Mouse (Mus musculus): ENCODE results near the gene Mllt3.

Mllt3 gene

DNA sequence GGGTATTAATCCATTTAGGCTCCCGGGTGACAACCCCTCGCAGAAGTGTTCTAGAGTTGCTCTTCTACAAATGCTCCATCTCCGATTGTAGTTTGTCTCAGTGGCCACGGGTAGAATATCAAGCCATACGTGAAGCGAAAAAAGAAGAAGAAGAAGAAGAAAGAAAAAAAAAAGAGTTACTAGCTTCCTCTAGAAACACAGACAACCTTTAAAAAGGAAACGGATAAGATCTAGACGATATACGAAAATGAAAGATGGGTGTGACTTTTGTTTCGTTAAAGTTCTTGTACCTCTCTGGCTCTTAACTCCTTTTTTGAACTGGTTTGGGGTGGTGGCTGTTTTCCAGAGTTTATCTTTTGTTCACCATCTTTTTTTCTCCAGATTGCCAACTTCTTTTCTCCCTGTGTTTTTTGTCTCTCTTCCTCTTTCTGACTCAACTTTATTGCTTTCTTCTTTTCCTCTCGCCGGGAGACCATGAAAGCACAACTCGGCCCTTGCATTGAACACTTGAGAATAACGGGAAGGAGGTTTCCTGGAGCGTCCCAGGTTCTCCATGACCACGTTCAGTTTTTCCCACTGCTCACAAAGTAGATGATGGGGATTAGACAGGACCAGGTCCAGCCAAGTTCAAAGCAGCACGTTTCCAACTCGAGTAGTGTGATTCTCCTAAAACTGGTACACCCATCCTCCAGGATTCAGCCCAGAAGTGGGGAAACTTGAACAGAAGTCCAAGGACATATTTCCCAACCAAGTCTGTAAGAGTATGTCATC, 1.4 kb upstream of the Mllt3 start:
- H3K4me3 ChIP-seq (replicated peaks; ENCODE audit: low read length) = peak overlapping the region; percentile 84
- H3K9me3 ChIP-seq (ENCODE audit: low read length) = no peaks in the 10 kb centered on the region
- H3K4me1 ChIP-seq (replicated peaks; ENCODE audit: low read depth, low read length) = peaks cover 19% of the 10 kb centered on the region
- H3K27me3 ChIP-seq (ENCODE audit: insufficient read depth, low read length) = peaks cover 45% of the 10 kb centered on the region
- H3K36me3 ChIP-seq (ENCODE audit: insufficient read depth, low read length) = no peaks in the 10 kb centered on the region
- TF ChIP-seq POU5F1 (IDR thresholded peaks at IDR 0.05; ENCODE audit: borderline replicate concordance, low read length) (no peak), CTCF (conservative IDR thresholded peaks at IDR 0.05; ENCODE audit: low read length) (no peak), NANOG (IDR thresholded peaks at IDR 0.05; ENCODE audit: borderline replicate concordance, low read length) (no peak)

DNA sequence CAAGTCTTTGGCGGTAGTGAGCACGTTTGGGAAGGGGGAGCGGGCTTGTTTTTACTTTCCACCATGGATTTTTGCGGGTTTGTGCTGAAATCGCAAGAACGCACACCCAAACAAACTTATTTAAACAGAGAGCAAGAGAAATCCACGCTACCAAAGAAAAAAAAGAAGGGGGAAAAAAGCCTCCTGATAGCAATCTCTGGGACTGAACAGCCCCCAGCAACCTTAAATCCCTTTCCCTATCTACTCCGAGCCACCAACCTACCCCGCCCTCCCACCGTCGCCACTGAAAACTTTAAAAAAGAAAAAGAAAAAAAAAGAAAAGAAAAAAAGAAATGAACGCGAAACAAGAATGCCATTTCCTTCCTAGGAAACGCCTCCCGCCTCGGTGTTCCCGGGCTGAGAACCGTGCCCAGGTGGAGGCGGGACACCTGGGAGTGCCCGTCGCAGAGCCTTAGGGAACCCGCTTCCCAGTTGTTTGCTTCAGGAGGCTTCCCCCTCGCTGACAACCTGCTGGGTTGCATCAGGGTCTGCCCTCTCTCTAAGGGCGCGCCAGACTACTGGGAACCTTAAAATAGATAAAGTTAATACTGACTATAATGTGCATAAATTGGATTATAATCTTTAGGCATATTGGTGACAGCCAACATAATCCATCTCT, 694 bp upstream of the Mllt3 start:
- peaks cover 19% of the 10 kb centered on the region for H3K4me1 ChIP-seq (replicated peaks; ENCODE audit: low read depth, low read length)
- H3K4me3 ChIP-seq (replicated peaks; ENCODE audit: low read length) = peak overlapping the region; percentile 84
- peaks cover 50% of the 10 kb centered on the region for H3K27me3 ChIP-seq (ENCODE audit: insufficient read depth, low read length)
- no peak for TF ChIP-seq CTCF (conservative IDR thresholded peaks at IDR 0.05; ENCODE audit: low read length)
- TF ChIP-seq NANOG (IDR thresholded peaks at IDR 0.05; ENCODE audit: borderline replicate concordance, low read length) = no peak
- TF ChIP-seq POU5F1 (IDR thresholded peaks at IDR 0.05; ENCODE audit: borderline replicate concordance, low read length) = no peak
- no peaks in the 10 kb centered on the region for H3K36me3 ChIP-seq (ENCODE audit: insufficient read depth, low read length)
- no peaks in the 10 kb centered on the region for H3K9me3 ChIP-seq (ENCODE audit: low read length)

DNA sequence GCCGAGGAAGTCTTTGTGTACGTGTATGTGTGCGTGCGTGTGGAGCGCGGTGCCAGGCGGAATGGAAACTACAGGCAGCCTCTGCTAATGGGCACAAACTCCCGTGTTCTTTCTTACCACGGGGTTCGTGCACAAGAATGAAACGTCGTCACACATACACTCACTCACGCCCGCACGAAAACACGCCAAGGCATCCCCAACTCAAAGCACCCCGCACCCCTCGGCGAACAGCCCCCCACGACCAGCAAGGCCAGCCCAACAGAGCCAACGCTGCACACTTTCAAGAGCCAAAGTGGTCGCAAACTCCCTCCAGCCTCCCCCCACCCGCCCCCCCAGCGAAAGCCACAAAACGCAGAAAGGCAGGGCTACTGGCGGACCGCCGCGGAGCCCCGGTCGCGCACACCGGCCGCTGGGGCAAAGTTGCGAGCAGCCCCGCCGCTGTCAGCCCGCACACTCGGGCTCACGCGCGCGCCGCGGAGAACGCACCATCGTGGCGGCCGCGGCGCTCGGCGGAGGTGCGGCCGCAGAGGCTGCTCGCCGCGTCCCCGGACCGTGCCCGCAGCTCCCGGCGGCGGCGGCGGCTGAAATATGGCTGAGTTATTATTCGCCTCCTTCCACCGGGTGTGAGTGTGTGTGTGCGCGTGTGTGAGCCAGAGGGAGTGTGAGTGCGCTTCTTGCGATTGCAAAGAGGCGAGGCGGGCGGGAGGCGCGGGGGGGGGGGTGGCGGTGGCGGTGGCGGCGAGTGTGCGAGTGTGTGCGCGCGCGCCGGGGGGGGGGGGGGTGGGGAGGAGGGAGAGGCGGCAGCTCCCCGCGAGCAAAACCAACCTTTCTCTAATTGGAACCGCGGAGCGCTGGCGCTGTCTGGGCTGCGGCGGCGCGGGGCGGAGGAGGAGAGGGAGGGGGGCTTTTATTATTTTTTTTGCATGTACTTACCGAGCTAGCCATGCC, 739 bp downstream of the Mllt3 start:
- H3K36me3 ChIP-seq (ENCODE audit: insufficient read depth, low read length) = no peaks in the 10 kb centered on the region
- H3K9me3 ChIP-seq (ENCODE audit: low read length) = no peaks in the 10 kb centered on the region
- peaks cover 19% of the 10 kb centered on the region for H3K4me1 ChIP-seq (replicated peaks; ENCODE audit: low read depth, low read length)
- peaks cover 50% of the 10 kb centered on the region for H3K27me3 ChIP-seq (ENCODE audit: insufficient read depth, low read length)
- TF ChIP-seq NANOG (IDR thresholded peaks at IDR 0.05; ENCODE audit: borderline replicate concordance, low read length) = no peak
- no peak for TF ChIP-seq POU5F1 (IDR thresholded peaks at IDR 0.05; ENCODE audit: borderline replicate concordance, low read length)
- TF ChIP-seq CTCF (conservative IDR thresholded peaks at IDR 0.05; ENCODE audit: low read length) = no peak
- peak overlapping the region; percentile 84 for H3K4me3 ChIP-seq (replicated peaks; ENCODE audit: low read length)

DNA sequence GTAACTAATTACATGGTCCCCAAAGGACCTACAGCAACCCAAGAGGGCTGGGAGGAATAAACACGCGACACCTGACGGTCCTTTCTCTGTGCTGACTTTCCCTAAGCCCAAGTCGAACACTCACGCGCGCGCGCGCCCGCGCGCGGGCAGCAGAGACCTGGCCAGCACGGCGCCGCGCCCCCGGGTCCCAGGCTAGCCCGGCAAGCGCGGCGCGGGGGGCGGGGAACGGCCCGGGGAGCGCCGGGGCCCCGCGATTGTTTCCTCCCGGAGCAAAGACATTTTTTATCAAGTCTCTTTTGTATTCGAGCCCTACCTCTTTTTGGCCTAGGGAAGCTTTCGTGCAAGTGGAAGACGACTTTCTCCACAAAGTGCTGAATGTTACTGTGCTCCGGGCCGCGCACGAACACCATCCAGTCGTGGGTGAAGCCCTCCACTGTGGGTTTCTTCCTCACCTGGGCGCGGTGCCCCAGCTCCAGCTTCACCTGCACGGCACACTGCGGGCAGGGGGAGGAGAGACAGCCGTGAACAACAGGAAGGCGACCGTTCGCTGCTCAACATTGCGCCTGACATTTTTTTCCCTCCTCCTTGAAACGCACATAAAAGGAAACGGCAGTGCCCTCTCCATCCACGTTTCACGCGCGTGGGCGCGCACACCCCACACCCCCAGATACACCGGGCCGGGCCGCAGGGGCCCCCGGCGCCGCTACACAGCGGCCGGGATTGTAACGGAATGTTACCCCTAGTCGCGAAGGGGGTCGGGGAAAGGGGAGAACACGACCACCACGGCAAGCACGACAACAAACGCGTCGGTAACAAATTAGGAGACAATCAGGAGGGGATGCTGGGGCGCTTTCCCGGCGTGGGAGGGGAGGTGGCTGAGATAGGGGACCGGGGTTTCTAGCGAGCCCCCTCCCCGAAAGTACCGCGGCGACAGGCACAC, 1.7 kb downstream of the Mllt3 start:
- H3K27me3 ChIP-seq (ENCODE audit: insufficient read depth, low read length) = peaks cover 50% of the 10 kb centered on the region
- peak overlapping the region; percentile 84 for H3K4me3 ChIP-seq (replicated peaks; ENCODE audit: low read length)
- H3K9me3 ChIP-seq (ENCODE audit: low read length) = no peaks in the 10 kb centered on the region
- peaks cover 19% of the 10 kb centered on the region for H3K4me1 ChIP-seq (replicated peaks; ENCODE audit: low read depth, low read length)
- no peaks in the 10 kb centered on the region for H3K36me3 ChIP-seq (ENCODE audit: insufficient read depth, low read length)
- TF ChIP-seq CTCF (conservative IDR thresholded peaks at IDR 0.05; ENCODE audit: low read length) (no peak), NANOG (IDR thresholded peaks at IDR 0.05; ENCODE audit: borderline replicate concordance, low read length) (no peak), POU5F1 (IDR thresholded peaks at IDR 0.05; ENCODE audit: borderline replicate concordance, low read length) (no peak)

DNA sequence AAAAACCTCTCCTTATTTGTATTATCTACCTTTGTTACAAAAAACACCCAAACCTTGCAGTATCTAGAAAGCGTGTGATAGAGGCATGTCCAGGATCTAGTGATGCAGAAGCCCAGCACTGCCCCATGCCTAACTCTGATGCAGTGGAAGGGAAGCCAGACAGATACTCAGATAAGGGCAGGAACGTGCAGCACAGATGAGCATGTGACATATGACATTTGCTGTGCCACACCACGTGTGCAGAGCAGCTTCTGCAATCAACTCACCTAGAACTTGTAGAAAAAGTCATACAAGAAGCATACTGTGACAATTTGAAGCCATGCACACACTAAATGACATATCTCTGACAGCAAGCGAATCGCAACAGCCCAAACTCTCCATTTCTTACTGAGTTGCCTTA, 9.6 kb downstream of the Mllt3 start:
- Histone ChIP-seq H3K9me3 (ENCODE audit: low read length) (no peaks in the 10 kb centered on the region), H3K36me3 (ENCODE audit: insufficient read depth, low read length) (no peaks in the 10 kb centered on the region), H3K4me1 (replicated peaks; ENCODE audit: low read depth, low read length) (no peaks in the 10 kb centered on the region), H3K4me3 (replicated peaks; ENCODE audit: low read length) (no peak overlapping the region), H3K27me3 (ENCODE audit: insufficient read depth, low read length) (no peaks in the 10 kb centered on the region; the same call in 1 of the 2 replicates)
- no peak for TF ChIP-seq CTCF (conservative IDR thresholded peaks at IDR 0.05; ENCODE audit: low read length)
- no peak for TF ChIP-seq NANOG (IDR thresholded peaks at IDR 0.05; ENCODE audit: borderline replicate concordance, low read length)
- no peak for TF ChIP-seq POU5F1 (IDR thresholded peaks at IDR 0.05; ENCODE audit: borderline replicate concordance, low read length)

DNA sequence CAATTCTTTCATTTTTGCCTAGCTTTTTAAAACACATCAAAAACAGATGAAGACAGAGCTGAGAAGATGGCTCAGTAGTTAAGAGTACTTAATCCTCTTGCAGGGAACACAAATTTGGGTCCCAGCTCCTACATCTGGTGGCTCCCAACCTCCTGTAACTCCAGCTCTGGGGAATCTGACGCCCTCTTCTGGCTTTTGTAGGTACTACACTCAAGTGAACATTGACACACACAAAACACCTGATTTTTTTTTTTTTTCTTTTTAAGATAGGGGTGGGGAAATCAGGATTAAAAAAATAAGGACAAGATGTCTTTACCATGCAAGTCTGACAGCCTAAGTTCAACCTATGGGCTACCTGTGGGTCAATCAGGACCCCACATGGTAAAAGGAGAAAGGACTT, 10.5 kb downstream of the Mllt3 start:
- Histone ChIP-seq H3K4me1 (replicated peaks; ENCODE audit: low read depth, low read length) (no peaks in the 10 kb centered on the region), H3K4me3 (replicated peaks; ENCODE audit: low read length) (no peak overlapping the region), H3K27me3 (ENCODE audit: insufficient read depth, low read length) (no peaks in the 10 kb centered on the region; the same call in 1 of the 2 replicates), H3K36me3 (ENCODE audit: insufficient read depth, low read length) (no peaks in the 10 kb centered on the region), H3K9me3 (ENCODE audit: low read length) (no peaks in the 10 kb centered on the region)
- TF ChIP-seq CTCF (conservative IDR thresholded peaks at IDR 0.05; ENCODE audit: low read length) (peak; percentile 79), NANOG (IDR thresholded peaks at IDR 0.05; ENCODE audit: borderline replicate concordance, low read length) (no peak), POU5F1 (IDR thresholded peaks at IDR 0.05; ENCODE audit: borderline replicate concordance, low read length) (no peak)

DNA sequence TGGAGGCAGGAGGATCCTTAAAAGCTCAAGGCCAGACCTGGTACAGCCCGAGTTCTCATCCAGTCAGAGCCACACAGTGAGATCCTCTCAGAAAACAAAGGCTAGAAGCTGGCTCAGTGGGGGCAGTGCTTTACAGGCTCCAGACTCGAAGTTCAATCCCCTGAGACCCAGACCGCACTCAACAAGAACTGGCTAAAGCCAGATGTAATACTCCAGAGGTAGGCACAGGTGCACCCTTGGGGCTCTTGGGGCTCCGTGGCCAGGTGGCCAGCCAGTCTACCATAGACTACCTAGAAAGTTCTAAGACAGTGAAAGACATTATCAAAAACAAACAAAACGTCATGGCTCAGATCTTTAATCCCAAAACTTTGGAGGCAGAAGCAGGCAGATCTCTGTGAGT, 12.7 kb downstream of the Mllt3 start:
- H3K4me3 ChIP-seq (replicated peaks; ENCODE audit: low read length) = no peak overlapping the region
- no peaks in the 10 kb centered on the region for H3K27me3 ChIP-seq (ENCODE audit: insufficient read depth, low read length)
- no peaks in the 10 kb centered on the region for H3K4me1 ChIP-seq (replicated peaks; ENCODE audit: low read depth, low read length)
- H3K9me3 ChIP-seq (ENCODE audit: low read length) = no peaks in the 10 kb centered on the region
- TF ChIP-seq CTCF (conservative IDR thresholded peaks at IDR 0.05; ENCODE audit: low read length) (no peak), POU5F1 (IDR thresholded peaks at IDR 0.05; ENCODE audit: borderline replicate concordance, low read length) (no peak), NANOG (IDR thresholded peaks at IDR 0.05; ENCODE audit: borderline replicate concordance, low read length) (no peak)
- no peaks in the 10 kb centered on the region for H3K36me3 ChIP-seq (ENCODE audit: insufficient read depth, low read length)
